Mouse (Mus musculus): ENCODE results near the gene Plk5. TPM values are rescaled to one million over a fixed set of nuclear protein-coding genes. Genes with fewer than 3 reads are reported as not detected.
A peak's percentile ranks its signal among the peaks of the same experiment; 100 is the strongest.

Gene Plk5
- polyA plus RNA-seq, 1 experiment from 2014 or later, result 0.71 TPM

DNA sequence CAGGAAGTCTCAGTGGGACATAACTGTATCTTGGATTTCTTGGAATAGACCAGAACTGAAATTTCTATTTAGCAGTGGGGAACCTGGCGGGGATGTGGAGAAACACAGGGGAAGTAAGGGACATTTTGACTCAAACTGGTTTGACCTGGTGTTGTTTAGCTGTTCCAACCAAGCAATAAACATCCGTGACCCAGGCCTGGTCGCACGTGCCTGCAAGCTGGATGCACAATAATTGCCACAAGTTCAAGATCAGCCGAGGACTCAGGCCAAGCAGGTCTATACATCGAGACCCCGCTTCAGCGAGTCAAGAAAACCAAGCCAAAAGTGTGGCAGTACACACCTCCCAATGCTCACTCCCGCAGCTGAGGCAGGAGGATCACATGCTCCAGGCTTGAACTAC is 15.7 kb downstream of the Plk5 start:
- H3K27me3 ChIP-seq (ENCODE audit: poor library complexity, severe bottlenecking), result peaks cover 25% of the 10 kb centered on the region
- H3K4me3 ChIP-seq, result peak overlapping the region; percentile 37
- 0 out of 2 replicates have a peak, but pooled peaks cover 5% of the 10 kb centered on the region for H3K9me3 ChIP-seq
- no peak for DNase-seq (ENCODE audit: extremely low spot score, low spot score)
- no peaks in the 10 kb centered on the region for H3K36me3 ChIP-seq (replicated peaks)
- H3K27ac ChIP-seq, result peak overlapping the region; percentile 62; the same call in 1 of the 2 replicates
- peaks cover 15% of the 10 kb centered on the region for H3K4me1 ChIP-seq
- WGBS, result 59% methylated on average over 9 of the region's 9 CpGs

DNA sequence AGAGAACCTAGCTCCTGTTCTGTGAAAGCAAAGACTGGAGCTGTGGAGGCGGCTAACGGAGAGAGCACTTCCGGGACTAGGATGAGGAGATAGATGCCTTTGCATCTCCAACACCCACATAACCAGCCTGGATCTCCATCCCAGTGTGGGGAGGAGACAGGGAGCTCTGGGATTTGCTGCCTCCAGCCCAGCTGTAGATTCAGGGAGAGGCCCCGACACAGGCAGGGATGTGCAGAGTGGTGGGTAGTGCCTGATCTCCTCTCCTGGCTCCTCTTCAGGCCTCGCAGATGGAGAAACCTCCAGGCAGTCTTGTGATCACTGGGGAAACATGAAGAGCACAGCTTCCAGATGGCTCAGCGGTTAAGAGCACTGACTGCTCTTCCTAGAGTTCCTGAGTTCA is 16.4 kb downstream of the Plk5 start:
- no peak overlapping the region for H3K27ac ChIP-seq
- WGBS, result 86% methylated on average over 6 of the region's 6 CpGs
- H3K9me3 ChIP-seq, result 0 out of 2 replicates have a peak, but pooled peaks cover 5% of the 10 kb centered on the region
- no peak for DNase-seq (ENCODE audit: extremely low spot score, low spot score)
- H3K4me1 ChIP-seq, result peaks cover 15% of the 10 kb centered on the region
- H3K4me3 ChIP-seq, result no peak overlapping the region
- peaks cover 19% of the 10 kb centered on the region for H3K27me3 ChIP-seq (ENCODE audit: poor library complexity, severe bottlenecking)
- H3K36me3 ChIP-seq (replicated peaks), result no peaks in the 10 kb centered on the region

DNA sequence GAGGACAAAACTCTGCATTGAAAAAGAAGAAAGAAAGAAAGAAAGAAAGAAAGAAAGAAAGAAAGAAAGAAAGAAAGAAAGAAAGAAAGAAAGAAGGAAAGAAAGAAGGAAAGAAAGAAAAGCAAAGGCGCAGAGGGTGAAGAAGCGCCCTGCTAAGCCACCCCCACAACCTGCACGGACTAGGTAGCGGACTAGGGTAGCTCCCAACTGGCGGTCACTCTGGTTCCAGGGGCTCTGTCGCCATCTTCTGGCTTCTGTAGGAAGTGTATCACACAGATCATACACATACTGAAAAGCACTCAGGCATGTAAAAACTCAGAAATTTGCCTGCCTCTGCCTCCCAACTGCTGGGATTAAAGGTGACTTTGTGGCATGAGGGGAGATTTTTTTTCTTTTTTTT is 17.8 kb downstream of the Plk5 start:
- peak; percentile 63 for DNase-seq (ENCODE audit: extremely low spot score, low spot score)
- WGBS, result 17% methylated on average over 6 of the region's 6 CpGs
- H3K4me3 ChIP-seq, result no peak overlapping the region
- H3K36me3 ChIP-seq (replicated peaks), result 0 out of 2 replicates have a peak, but pooled peaks cover under 1% of the 10 kb centered on the region
- no peaks in the 10 kb centered on the region for H3K9me3 ChIP-seq
- H3K4me1 ChIP-seq, result peaks cover 15% of the 10 kb centered on the region
- H3K27ac ChIP-seq, result no peak overlapping the region
- H3K27me3 ChIP-seq (ENCODE audit: poor library complexity, severe bottlenecking), result peaks cover 12% of the 10 kb centered on the region

DNA sequence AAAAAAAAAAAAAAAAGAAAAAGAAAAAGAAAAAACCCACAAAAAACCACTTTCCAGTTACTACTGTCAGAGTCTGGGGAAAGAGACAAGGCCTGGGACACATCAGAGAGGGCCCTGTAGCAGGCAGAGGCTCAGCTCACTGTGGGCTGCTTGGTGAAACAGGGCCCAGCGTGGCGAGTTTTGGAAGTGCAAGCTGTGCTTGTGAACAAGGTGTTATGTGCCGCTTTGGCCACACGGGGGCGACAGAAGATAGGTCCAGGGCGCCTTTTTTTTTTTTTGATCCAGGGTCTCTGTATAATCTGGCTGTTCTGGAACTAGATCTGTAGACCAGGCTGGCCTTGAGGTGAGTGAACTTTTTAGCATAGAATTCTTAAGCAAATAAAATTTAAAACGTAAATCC is 19.9 kb downstream of the Plk5 start:
- DNase-seq (ENCODE audit: extremely low spot score, low spot score), result peak; percentile 94
- no peak overlapping the region for H3K4me3 ChIP-seq
- H3K4me1 ChIP-seq, result peaks cover 16% of the 10 kb centered on the region
- H3K36me3 ChIP-seq (replicated peaks), result peaks cover 21% of the 10 kb centered on the region
- no peaks in the 10 kb centered on the region for H3K9me3 ChIP-seq
- WGBS, result 2% methylated on average over 7 of the region's 7 CpGs
- H3K27me3 ChIP-seq (ENCODE audit: poor library complexity, severe bottlenecking), result peaks cover 12% of the 10 kb centered on the region
- H3K27ac ChIP-seq, result no peak overlapping the region

DNA sequence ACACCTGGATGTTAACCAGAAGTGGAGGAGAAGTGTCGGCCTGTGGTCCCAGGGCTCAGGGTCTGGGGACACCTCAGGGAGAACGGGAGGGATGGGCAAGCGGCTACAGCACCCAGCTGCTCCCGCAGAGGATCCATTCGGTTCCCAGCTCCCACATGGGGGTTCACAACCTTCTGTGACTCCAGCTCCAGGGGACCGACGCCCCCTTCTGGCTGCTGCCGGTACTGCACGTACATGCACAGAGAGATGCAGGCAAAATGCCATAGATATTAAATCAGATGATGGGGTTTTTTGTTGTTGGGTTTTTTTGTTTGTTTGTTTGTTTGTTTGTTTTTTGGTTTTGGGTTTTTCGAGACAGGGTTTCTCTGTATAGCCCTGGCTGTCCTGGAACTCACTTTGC is 21.5 kb downstream of the Plk5 start:
- Histone ChIP-seq H3K27me3 (ENCODE audit: poor library complexity, severe bottlenecking) (peaks cover 8% of the 10 kb centered on the region), H3K27ac (no peak overlapping the region), H3K9me3 (no peaks in the 10 kb centered on the region), H3K36me3 (replicated peaks) (peaks cover 37% of the 10 kb centered on the region), H3K4me1 (peaks cover 4% of the 10 kb centered on the region; the same call in 1 of the 2 replicates), H3K4me3 (no peak overlapping the region)
- whole genome bisulfite sequencing, result 48% methylated on average over 10 of the region's 10 CpGs
- DNase-seq (ENCODE audit: extremely low spot score, low spot score), result no peak

DNA sequence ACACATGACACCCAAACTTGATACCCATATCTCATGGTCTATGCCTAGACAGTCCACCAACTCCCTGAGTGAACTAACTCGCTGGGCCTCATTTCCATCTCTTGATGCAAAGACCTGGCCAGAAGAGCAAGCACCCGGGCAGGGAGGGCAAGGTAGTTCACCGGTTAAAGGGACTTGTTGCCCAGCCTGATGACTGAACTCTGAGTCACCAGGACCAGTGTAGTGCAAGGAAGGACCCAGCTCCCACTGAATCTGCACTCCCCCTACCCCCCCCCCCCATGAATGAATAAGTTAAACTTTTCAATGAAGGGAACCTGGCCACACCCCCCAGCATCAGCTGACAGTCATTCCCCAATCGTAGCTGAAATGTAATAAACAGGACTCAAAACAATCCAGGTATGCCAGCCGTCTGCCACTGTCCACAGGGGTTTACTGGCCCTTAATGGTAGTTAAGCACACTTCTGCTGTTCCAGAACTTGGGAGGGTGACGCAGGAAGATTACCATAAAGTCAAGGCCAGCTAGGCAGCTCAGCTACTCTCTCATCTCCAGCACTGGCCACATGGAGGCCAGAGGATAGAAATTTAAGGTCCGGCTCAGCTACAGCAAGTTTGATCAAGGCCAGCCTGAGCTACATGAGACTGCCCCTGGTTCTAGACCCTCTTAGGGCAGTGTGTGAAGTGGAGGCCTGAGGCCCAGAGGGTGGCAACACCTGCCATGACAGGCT is 26.5 kb downstream of the Plk5 start:
- Histone ChIP-seq H3K4me3 (peak overlapping the region; percentile 95; the same call in 1 of the 2 replicates), H3K36me3 (replicated peaks) (peaks cover 64% of the 10 kb centered on the region), H3K9me3 (no peaks in the 10 kb centered on the region), H3K4me1 (peaks cover 44% of the 10 kb centered on the region), H3K27me3 (ENCODE audit: poor library complexity, severe bottlenecking) (no peaks in the 10 kb centered on the region), H3K27ac (0 out of 2 replicates have a peak overlapping the region, but pooled peaks have one; percentile 95)
- DNase-seq (ENCODE audit: extremely low spot score, low spot score), result no peak
- 95% methylated on average over 7 of the region's 7 CpGs for WGBS

DNA sequence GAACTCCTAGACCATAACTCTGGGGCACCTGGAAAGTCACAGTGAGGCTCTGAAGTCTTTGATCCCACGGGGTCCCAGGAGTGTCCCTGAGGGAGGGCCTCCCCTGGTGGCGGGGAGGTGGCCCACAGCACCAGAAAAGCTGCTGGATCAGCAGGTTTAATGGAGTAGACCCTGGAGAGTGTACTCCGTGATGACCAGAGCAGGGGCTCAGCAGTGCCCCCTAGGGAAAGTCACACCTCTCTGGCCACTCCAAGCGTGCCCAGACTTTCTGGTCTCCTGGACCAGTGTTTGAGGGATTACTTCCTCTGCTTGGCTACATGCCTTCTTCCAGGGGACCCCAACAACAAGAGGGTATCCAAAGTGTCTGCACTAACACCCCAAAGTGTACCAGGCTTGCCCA is 27.2 kb downstream of the Plk5 start:
- H3K36me3 ChIP-seq (replicated peaks), result peaks cover 64% of the 10 kb centered on the region
- H3K4me1 ChIP-seq, result peaks cover 50% of the 10 kb centered on the region
- no peak for DNase-seq (ENCODE audit: extremely low spot score, low spot score)
- H3K27ac ChIP-seq, result peak overlapping the region; percentile 95; the same call in 1 of the 2 replicates
- no peaks in the 10 kb centered on the region for H3K9me3 ChIP-seq
- 79% methylated on average over 4 of the region's 4 CpGs for WGBS
- H3K27me3 ChIP-seq (ENCODE audit: poor library complexity, severe bottlenecking), result no peaks in the 10 kb centered on the region
- peak overlapping the region; percentile 95 for H3K4me3 ChIP-seq

DNA sequence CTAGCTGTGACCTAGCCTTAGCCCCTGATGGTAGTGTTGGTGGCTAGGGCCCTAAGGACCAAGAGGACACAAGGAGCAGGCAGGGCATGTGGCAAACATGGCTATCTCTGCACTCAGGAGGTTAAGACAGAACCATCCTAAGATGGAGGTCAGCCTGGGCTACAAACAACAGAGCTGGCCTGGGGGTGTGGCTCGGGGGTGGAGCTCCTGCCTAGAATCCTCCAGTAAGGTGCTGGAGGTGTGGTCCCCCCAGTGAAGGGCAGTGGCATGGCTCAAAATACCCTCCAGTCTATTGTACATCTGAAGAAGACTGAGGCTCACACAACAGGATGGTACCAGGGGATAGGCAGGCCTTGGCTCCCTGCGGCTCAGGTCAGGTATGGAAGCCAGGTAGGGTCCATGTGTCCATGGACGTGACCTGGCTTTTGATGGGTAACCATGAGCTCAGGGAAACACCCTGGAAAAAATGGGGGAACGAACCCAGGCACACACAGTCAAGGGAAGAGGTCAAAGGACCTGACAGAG is 27.9 kb downstream of the Plk5 start:
- H3K27me3 ChIP-seq (ENCODE audit: poor library complexity, severe bottlenecking), result no peaks in the 10 kb centered on the region
- no peaks in the 10 kb centered on the region for H3K9me3 ChIP-seq
- H3K27ac ChIP-seq, result peak overlapping the region; percentile 95; the same call in 1 of the 2 replicates
- WGBS, result 86% methylated on average over 4 of the region's 4 CpGs
- H3K36me3 ChIP-seq (replicated peaks), result peaks cover 63% of the 10 kb centered on the region
- peaks cover 55% of the 10 kb centered on the region for H3K4me1 ChIP-seq
- peak overlapping the region; percentile 95 for H3K4me3 ChIP-seq
- no peak for DNase-seq (ENCODE audit: extremely low spot score, low spot score)

DNA sequence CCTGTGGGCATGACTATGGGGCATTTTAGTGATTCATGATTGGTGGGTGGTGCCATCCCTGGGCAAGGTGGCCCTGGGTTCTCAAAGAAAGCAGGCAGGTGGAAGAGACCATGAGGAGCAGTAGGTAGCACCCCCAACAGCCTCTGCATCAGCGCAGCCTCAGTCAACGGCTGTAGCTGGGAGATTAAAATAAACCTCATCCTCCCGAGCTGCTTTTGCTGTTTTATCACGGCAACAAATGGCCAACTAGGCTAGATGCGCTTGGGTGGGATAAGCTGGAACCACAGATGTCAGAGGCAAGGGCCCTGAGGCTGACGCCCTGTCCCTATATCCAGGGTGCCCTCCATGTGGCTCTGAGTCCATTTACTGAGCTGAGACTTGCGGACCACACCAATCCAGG is 28.4 kb downstream of the Plk5 start:
- 87% methylated on average over 7 of the region's 7 CpGs for WGBS
- no peaks in the 10 kb centered on the region for H3K27me3 ChIP-seq (ENCODE audit: poor library complexity, severe bottlenecking)
- H3K9me3 ChIP-seq, result no peaks in the 10 kb centered on the region
- H3K27ac ChIP-seq, result peak overlapping the region; percentile 95
- H3K36me3 ChIP-seq (replicated peaks), result peaks cover 62% of the 10 kb centered on the region
- DNase-seq (ENCODE audit: extremely low spot score, low spot score), result no peak
- H3K4me3 ChIP-seq, result peak overlapping the region; percentile 95
- H3K4me1 ChIP-seq, result peaks cover 55% of the 10 kb centered on the region

DNA sequence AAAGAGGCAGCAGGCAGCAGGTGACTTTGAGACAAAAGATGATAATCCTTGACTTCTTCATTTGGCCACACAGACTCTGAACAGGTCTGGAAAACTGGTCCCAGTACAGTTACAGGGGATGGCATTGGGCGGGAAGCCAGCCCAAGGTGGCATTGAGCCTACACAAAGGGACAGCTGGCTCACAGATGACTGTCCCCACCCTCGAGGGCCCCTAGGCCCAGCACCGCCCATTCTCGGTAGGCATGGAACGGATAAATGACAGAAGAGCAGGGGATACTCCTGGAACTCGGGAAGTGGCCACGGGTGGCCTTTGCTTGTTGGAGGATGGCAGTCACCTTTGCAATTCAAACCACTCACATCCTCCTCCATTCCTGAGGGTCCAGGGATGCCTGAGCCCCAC is 29.1 kb downstream of the Plk5 start:
- peaks cover 55% of the 10 kb centered on the region for H3K4me1 ChIP-seq
- peak overlapping the region; percentile 95 for H3K4me3 ChIP-seq
- DNase-seq (ENCODE audit: extremely low spot score, low spot score), result no peak
- WGBS, result 18% methylated on average over 7 of the region's 7 CpGs
- peak overlapping the region; percentile 95 for H3K27ac ChIP-seq
- no peaks in the 10 kb centered on the region for H3K27me3 ChIP-seq (ENCODE audit: poor library complexity, severe bottlenecking)
- H3K9me3 ChIP-seq, result no peaks in the 10 kb centered on the region
- peaks cover 62% of the 10 kb centered on the region for H3K36me3 ChIP-seq (replicated peaks)

DNA sequence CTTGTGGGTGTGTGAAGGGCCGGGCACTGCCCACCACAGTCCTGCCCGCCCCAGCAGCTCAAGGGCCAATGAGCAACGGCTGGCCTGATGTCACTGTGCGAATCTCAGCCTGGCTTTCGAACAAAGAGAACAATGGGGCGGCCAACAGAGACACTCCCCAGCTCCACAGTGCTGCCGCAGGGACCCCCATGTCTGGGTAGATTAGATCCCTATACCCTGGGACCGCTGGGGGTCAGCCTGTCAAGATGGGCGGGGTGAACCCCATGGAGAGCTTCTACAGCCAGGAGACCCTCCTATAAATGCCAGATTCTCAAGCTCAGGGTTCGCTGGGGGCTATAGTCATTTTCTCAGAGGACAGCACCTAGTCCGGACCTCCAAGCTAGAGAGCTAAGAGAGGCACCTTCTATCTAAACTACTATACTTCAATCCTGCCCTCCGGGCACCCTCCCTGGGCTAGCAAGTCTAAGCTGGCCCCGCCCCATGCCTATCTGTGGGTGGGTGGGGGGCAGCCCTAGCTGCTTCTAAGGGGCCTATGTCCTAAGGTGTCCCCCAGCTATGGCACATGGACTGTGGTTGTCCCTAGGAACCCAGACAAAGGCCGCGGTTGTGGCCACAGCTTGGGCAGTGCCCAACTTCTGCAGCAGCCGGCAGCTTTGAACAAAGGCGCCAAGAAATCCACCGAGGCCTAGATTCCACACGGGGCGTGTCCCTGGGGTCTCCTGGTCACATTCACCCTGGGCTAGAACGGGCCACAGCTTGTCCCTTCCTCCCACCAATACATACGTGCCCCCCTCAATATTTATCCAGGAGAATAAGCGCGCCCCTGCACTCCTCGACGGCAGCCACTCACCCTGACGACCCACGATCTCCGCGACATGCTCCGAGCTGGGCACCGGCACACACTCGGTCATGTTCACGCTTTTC is 29.8 kb downstream of the Plk5 start:
- peaks cover 62% of the 10 kb centered on the region for H3K36me3 ChIP-seq (replicated peaks)
- no peaks in the 10 kb centered on the region for H3K9me3 ChIP-seq
- no peaks in the 10 kb centered on the region for H3K27me3 ChIP-seq (ENCODE audit: poor library complexity, severe bottlenecking)
- peak overlapping the region; percentile 95 for H3K4me3 ChIP-seq
- peak; percentile 80 for DNase-seq (ENCODE audit: extremely low spot score, low spot score)
- H3K4me1 ChIP-seq, result peaks cover 53% of the 10 kb centered on the region
- peak overlapping the region; percentile 95 for H3K27ac ChIP-seq
- under 1% methylated on average over 34 of the region's 34 CpGs for WGBS

DNA sequence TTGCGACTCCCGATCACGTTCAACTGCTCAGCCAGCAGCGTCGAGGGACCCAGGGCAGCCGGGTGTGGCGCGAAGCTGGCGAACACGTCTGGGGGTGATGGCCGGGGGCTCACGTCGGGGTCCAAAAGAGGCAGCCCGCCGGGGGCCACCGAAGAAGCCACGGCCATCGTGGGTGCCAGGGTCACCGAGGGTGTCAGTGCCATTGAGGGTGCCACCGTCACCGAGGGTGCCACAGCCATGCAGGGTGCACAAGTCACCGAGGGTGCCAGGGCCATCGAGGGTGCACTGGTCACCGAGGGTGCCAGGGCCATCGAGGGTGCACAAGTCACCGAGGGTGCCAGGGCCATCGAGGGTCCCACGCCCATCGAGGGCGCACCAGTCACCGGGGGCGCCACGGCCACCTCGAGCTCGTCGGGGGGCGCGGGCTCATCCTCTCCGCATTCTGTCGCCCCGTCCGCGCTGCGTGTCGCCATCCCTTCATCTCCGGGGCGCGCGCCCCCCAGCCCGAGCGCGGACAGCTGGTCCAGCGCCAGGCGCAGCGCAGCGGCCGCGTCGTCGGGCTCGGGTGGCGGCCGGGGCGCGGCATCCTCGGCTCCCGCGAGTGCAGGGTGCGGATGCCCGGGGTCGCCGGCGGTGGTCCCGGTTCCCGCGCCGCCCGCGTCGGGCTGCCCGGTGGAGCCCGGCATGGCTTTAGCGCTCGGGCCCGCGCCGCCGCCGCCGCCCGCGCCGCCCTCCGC is 30.6 kb downstream of the Plk5 start:
- 4% methylated on average over 93 of the region's 94 CpGs for WGBS
- peaks cover 62% of the 10 kb centered on the region for H3K36me3 ChIP-seq (replicated peaks)
- no peak for DNase-seq (ENCODE audit: extremely low spot score, low spot score)
- H3K27me3 ChIP-seq (ENCODE audit: poor library complexity, severe bottlenecking), result no peaks in the 10 kb centered on the region
- H3K4me1 ChIP-seq, result peaks cover 52% of the 10 kb centered on the region
- peak overlapping the region; percentile 95 for H3K4me3 ChIP-seq
- H3K9me3 ChIP-seq, result no peaks in the 10 kb centered on the region
- peak overlapping the region; percentile 95 for H3K27ac ChIP-seq

All from forebrain, embryonic 10.5 days (tissue).